Mouse (Mus musculus): ENCODE data around the gene Zcchc12. TPM values are rescaled to one million over a fixed set of nuclear protein-coding genes. Genes with fewer than 3 reads are reported as not detected.

The Zcchc12 gene
- total RNA-seq (2023): not detected

GRCm38 (mm10) chrX:36195736-36196525, at the start of gene Zcchc12:
Gene Zcchc12, plus strand, starts transcription at chrX:36195904.

Other genes starting within 250 kb of the Zcchc12 start
- gene Il13ra1, start 83.8 kb upstream of the Zcchc12 start, total RNA-seq (2023): 10 to 100 TPM; 13.7 to 18.3 TPM
- 10 to 100 TPM; 13.4 to 13.7 TPM for gene Lonrf3, start 132.4 kb downstream of the Zcchc12 start, total RNA-seq (2023)
- gene Gm6268, start 205.4 kb downstream of the Zcchc12 start, total RNA-seq (2023): not detected

Measured in neutrophil, adult 83 days (primary cell).